11 mouse cellular contexts compared by ENCODE assay signal in the genomic region with DNA sequence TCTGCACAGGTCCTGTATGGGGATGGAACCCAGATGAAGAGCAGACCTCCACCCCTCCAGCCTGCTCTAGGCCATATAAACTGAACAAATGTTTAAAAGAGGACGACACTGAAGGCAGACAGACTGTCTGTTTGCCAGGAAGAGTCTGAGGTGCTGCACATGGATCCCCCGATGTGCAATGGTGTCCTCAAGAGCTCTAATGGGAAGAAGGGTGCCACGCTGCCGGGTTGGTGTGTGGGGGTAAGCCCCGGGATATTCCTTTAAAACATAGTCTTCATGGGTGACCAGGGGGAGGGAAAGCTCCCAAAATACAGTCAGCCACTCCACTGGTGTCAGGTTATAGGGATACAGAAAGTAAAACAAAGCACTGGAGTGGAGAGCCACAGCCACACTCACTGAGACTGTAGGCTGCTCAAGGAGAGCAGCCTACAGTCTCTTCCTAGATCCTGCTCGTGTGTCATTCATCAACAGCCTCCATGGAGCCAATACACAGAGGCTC. TPM values are rescaled to one million over a fixed set of nuclear protein-coding genes. Genes with fewer than 3 reads are reported as not detected.
A peak's percentile ranks its signal among the peaks of the same experiment; 100 is the strongest.
DNase-seq lines count a peak whose midpoint lies in the region; ATAC-seq and TF ChIP-seq lines count a peak whose summit lies in the region.
"Had no signal": no experiment of that assay in that cellular context is flagged by ENCODE, and none has a peak within 500 bp of the region (broad histone marks: within the 10 kb centered on the region; RNA-seq: fewer than 3 reads in every experiment).

No protein-coding gene starts in this region.

- peak overlapping the region; percentile 77 for H3K27ac ChIP-seq in kidney, postnatal 0 days
- peak overlapping the region; percentile 65; the same call in 1 of the 2 replicates for H3K27ac ChIP-seq in embryonic facial prominence, embryonic 12.5 days
- H3K27ac ChIP-seq in liver, embryonic 15.5 days (replicated peaks) = peak overlapping the region; percentile 46
- H3K27ac ChIP-seq: left cerebral cortex, adult 2 months had no signal

- 39% methylated on average over 6 of the region's 6 CpGs for WGBS in kidney, postnatal 0 days
- WGBS in embryonic facial prominence, embryonic 12.5 days = 67% methylated on average over 6 of the region's 6 CpGs
- WGBS in liver, embryonic 15.5 days (ENCODE audit: insufficient replicate concordance) = 39% methylated on average over 6 of the region's 6 CpGs

- H3K4me3 ChIP-seq in kidney, postnatal 0 days (replicated peaks; ENCODE audit: low read depth, low read length) = no peak overlapping the region
- H3K4me3 ChIP-seq in embryonic facial prominence, embryonic 12.5 days = no peak overlapping the region
- H3K4me3 ChIP-seq in liver, embryonic 15.5 days (replicated peaks) = no peak overlapping the region; the same call in 1 of the 2 replicates
- H3K4me3 ChIP-seq: left cerebral cortex, adult 2 months had no signal

- H3K4me2 ChIP-seq in kidney, postnatal 0 days (ENCODE audit: low read length) = peak overlapping the region; percentile 8; the same call in 1 of the 2 replicates
- H3K4me2 ChIP-seq in embryonic facial prominence, embryonic 12.5 days (replicated peaks) = no peak overlapping the region
- H3K4me2 ChIP-seq in liver, embryonic 15.5 days = peak overlapping the region; percentile 35

- peak; percentile 61 for DNase-seq in kidney, postnatal 0 days (ENCODE audit: low spot score)
- DNase-seq in kidney, postnatal 25 days = no peak
- DNase-seq in ZHBTc4 (ENCODE audit: low read depth, low spot score) = peak; percentile 22
- DNase-seq in left cerebral cortex, postnatal 36 days (ENCODE audit: low spot score in 2 of 2) = no peak
- DNase-seq in cerebellum, adult 9-11 months = no peak
- DNase-seq: adrenal gland, postnatal 36 days had no signal

- peaks cover 71% of the 10 kb centered on the region for H3K4me1 ChIP-seq in kidney, postnatal 0 days (replicated peaks; ENCODE audit: insufficient read depth, low read length)
- peaks cover 34% of the 10 kb centered on the region for H3K4me1 ChIP-seq in embryonic facial prominence, embryonic 12.5 days
- H3K4me1 ChIP-seq in liver, embryonic 15.5 days (replicated peaks) = peaks cover 72% of the 10 kb centered on the region

- H3K27me3 ChIP-seq in kidney, postnatal 0 days (ENCODE audit: insufficient read depth, low read length) = no peaks in the 10 kb centered on the region
- H3K27me3 ChIP-seq in embryonic facial prominence, embryonic 12.5 days = no peaks in the 10 kb centered on the region
- no peaks in the 10 kb centered on the region for H3K27me3 ChIP-seq in liver, embryonic 15.5 days

- no peak for ATAC-seq in kidney, postnatal 0 days (replicated peaks; ENCODE audit: low FRiP score, low read depth)
- ATAC-seq in embryonic facial prominence, embryonic 12.5 days (ENCODE audit: insufficient number of reproducible peaks, insufficient read depth, low FRiP score, low TSS enrichment) = no peak
- no peak for ATAC-seq in liver, embryonic 15.5 days (ENCODE audit: insufficient read depth)

- no peaks in the 10 kb centered on the region for H3K9me3 ChIP-seq in kidney, postnatal 0 days (replicated peaks; ENCODE audit: low read length)
- no peaks in the 10 kb centered on the region for H3K9me3 ChIP-seq in embryonic facial prominence, embryonic 12.5 days
- no peaks in the 10 kb centered on the region for H3K9me3 ChIP-seq in liver, embryonic 15.5 days (replicated peaks)

- intact Hi-C loops in left cerebral cortex, postnatal 36 days (cut with DNase I) = no loop called here

- TF ChIP-seq CTCF in kidney, postnatal 0 days (IDR thresholded peaks at IDR 0.05; ENCODE audit: low read depth) = no peak

- no peaks in the 10 kb centered on the region for H3K36me3 ChIP-seq in kidney, postnatal 0 days (ENCODE audit: insufficient read depth, low read length)
- H3K36me3 ChIP-seq in embryonic facial prominence, embryonic 12.5 days = no peaks in the 10 kb centered on the region
- H3K36me3 ChIP-seq in liver, embryonic 15.5 days (replicated peaks) = 0 out of 2 replicates have a peak, but pooled peaks cover 7% of the 10 kb centered on the region

- no peak overlapping the region for H3K9ac ChIP-seq in kidney, postnatal 0 days (ENCODE audit: low read depth, low read length)
- H3K9ac ChIP-seq in embryonic facial prominence, embryonic 12.5 days = no peak overlapping the region
- no peak overlapping the region for H3K9ac ChIP-seq in liver, embryonic 15.5 days

RNA-seq across cellular contexts. Expression of a gene that starts 18.2 kb away (rescaled TPM):
- 16.2 and 16.5 TPM in 2 replicates for polyA plus RNA-seq in kidney, postnatal 0 days (2015; fragmentation: Nextera tagmentation; extraction: Ambion mirVana)
- polyA plus RNA-seq in embryonic facial prominence, embryonic 12.5 days (2016; fragmentation: Nextera tagmentation; extraction: Ambion mirVana) = 9.8 and 10.8 TPM in 2 replicates
- polyA plus RNA-seq in liver, embryonic 15.5 days (2015; fragmentation: Nextera tagmentation; extraction: Ambion mirVana) = 9.0 and 9.1 TPM in 2 replicates
- total RNA-seq in left cerebral cortex, postnatal 36 days (2021) = 1 to 10 TPM; 3.3 to 3.8 TPM

RNA-seq across cellular contexts. Expression of a gene that starts 47.8 kb away (rescaled TPM):
- polyA plus RNA-seq in kidney, postnatal 0 days (2015; fragmentation: Nextera tagmentation; extraction: Ambion mirVana) = not detected in 2 replicates
- polyA plus RNA-seq in embryonic facial prominence, embryonic 12.5 days (2016; fragmentation: Nextera tagmentation; extraction: Ambion mirVana) = not detected in 2 replicates
- not detected in 2 replicates for polyA plus RNA-seq in liver, embryonic 15.5 days (2015; fragmentation: Nextera tagmentation; extraction: Ambion mirVana)
- not detected for total RNA-seq in left cerebral cortex, postnatal 36 days (2021)
- total RNA-seq: adrenal gland, postnatal 36 days; left cerebral cortex, adult 2 months; midbrain, postnatal 0 days had no signal
- polyA plus RNA-seq: cortical plate, adult 2 months; midbrain, postnatal 0 days had no signal

Comparison
In these comparisons a context has a peak if more than half of its experiments do, and no peak if none do; other contexts are left out.
1. DNase-seq: peak in kidney, postnatal 0 days (single experiment) and ZHBTc4 (single experiment); none in kidney, postnatal 25 days (0 of 2), left cerebral cortex, postnatal 36 days (0 of 2) and cerebellum, adult 9-11 months (single experiment).
2. Peak in every context shown above with its lines, with median percentiles within 50 percentile points of each other: H3K27ac ChIP-seq.